Mouse (Mus musculus) thymus, postnatal 14 days (tissue): ENCODE measurements around the gene F2.

Source experiments
- DNase-seq: peaks from one replicate; pipeline ENCODE4 v3.0.0; 2021

The F2 gene

DNA sequence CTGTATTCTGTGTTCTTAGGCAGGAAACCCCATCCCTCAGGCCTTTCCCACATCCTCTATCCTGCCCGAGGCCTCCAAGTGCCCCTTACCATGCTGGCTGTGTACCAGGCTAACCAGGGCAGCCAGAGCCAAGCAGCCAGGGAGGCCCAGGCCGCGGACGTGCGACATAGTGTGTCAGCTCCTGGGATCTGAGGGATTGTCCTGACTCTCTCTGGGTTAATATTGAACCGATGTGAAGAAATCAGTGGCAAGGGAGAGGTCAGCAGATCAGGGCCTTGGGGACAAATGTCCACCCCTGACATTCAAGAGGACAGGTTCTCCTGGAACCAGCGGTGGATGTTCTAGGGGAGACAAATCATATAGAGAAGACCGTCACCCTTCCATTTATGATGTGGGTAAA is at the start of gene F2:
Gene F2 (minus strand): TSS at position 186 of the 400 bp plus-strand sequence.
- no peak for DNase-seq

DNA sequence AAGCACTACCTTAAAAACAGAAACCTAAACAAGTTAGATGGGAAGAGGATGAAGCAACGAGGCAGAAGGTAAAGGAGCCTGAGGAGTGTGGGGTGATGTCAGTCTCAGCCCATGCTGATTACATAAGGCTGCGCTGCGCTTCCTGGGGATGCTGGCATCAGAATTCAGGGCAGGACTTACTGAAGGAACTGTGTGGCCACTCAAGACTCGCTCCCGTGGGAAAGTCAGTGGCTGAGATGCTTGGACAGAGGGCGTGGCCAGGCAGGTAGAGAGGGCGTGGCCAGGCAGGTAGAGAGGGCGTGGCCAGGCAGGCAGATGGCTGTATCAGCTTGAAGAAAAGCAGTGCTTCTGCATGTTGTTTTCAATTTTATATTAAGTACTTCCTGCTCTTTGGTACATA is 47.7 kb upstream of the F2 start:
- DNase-seq = no peak

DNA sequence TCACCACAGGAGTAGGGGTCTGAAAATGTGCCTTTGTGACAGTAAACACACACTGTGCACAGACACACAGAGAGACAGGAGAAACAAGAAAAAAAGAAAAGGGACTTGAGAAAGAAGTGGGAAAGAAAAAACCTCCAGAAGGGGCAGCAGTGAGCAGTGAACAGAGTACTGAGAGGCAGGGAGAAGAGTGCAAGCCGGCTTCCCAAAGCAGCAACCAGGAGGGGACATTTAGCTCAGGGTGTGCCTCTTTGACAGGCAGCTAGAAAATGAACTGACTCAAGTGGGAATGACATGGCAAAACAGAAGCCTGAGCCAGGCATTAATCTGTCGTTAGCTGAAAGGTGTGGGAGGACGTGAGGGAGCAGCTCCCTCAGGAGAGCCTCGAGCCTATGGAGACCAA is 46.6 kb upstream of the F2 start:
- peak; percentile 44 for DNase-seq

DNA sequence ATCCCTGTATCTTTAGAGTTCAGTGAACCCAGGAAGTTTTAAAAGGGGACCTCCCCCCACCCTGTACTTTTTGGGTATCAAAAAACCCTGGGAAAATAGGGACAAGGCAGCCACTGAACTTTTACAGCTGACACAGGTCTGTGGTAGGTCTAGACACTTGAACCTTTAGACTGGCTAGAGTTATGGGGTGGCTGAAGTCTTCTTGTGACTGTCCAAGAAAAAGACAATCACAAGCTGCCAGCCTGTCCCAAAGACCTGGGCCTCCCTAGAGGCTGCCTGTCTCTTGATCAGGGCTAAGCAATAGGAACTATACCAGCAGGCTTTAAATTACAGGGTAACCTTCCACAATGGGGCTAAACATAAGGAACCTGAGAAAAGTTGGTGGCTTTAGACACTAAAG is 40.7 kb upstream of the F2 start:
- DNase-seq = no peak

DNA sequence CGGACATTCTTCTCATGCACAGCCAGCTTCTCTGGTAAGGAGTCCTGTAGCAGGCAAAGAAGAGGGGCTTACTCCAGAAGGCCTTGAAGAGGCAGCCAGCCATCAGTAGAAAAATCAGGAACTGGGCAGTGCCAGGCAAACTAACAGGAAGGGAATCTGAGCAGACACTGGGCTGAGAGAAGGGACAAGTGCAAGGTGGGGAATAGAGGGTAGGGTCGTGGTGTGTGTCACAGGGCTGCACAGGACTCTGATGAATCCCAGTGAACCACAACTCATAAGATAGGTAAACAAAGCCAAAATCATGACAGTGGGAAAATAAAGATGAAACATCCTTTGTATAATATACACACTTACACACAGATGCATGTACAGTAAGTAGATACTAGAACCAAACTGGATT is 40.2 kb upstream of the F2 start:
- DNase-seq = no peak

DNA sequence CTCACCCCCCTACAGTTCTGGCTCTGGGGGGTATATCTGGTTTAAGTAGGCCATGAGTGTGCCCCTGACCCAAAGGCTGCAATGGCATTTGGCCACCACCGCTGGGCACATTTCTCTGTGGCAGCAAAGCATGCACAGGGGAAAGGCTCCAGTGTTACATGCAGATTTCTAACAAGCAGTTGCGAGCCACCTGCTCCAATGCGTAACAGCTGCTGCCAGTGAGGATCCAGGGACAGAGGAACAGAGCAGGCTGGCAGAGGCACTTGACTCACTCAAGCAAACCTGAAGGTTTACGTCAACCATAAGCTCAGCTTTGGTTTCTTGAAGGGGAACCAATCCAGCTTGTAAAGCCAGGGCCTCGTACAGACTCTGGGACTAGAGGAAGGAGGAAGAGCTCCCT is 38.7 kb upstream of the F2 start:
- no peak for DNase-seq

DNA sequence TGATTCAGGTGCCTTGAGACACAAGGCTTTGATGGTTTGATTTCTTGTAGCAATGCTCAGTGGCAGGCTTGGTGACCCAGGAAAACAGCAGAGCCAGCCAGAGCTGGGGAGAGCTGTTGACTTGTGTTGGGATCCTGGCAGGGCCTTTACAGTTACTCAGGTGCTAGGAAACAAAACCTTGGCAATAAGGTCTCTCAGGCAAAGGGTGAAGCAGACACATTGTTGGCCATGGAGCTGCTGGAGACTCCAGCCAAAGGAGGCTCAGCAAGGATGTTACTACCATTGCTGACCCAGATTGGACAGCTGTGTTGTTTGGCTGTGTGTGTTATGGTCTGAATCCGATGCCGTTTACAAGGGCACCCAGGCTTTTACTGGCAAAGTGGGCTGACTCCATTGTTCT is 37.4 kb upstream of the F2 start:
- no peak for DNase-seq

DNA sequence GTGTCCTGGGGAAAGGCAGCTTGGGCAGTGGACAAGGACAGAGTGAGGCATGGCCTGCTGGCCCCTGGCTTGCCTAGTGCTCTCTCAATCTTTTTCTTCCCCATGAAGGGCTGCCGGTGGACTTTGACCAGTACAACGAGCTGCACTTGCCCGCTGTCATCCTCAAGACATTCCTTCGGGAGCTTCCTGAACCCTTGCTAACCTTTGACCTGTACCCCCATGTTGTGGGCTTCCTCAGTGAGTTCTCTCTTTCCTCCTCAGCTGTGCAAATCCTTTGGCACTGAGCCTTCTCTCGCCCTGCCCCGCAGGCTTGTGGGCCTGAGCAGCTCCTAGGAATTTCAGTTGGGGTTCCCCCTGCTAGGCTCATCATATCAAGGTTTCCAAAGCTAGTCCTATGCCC is 33.8 kb upstream of the F2 start:
- DNase-seq = no peak

DNA sequence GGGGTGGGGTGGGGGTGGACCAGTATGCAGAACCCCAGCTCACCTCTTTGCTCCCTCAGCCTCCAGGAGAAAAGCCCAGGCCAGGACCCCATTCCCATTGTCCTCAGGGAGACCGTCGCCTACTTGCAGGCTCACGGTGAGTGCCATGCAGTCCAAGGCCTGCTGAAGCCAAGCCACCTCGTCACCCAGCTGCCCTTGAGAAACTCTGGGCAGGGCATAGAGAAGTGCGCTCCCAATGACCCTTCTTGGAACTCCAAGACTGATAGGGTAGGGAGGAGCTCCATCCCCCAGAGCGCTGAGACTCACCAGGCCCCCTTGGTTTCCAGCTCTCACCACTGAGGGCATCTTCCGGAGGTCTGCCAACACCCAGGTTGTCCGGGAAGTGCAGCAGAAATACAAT is 33.1 kb upstream of the F2 start:
- DNase-seq = no peak

DNA sequence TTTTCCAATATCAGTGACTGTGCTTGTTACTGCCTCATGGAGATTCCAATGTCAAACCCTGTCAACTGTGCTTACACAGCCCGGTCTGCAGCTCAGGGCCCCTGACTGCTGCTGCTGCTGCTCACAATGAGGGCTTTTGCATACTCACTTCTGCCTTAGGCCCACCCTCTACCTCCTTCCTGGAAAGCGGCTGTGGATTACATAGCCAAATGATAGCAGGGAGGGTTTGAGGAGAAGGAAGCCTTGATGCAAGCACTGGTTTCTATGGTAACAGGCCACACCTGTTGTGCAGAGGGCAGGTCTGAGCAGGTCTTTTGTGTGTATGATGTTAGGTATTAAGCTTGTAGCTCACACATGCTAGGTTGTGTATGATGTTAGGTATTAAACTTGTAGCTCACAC is 31.5 kb upstream of the F2 start:
- DNase-seq = no peak

DNA sequence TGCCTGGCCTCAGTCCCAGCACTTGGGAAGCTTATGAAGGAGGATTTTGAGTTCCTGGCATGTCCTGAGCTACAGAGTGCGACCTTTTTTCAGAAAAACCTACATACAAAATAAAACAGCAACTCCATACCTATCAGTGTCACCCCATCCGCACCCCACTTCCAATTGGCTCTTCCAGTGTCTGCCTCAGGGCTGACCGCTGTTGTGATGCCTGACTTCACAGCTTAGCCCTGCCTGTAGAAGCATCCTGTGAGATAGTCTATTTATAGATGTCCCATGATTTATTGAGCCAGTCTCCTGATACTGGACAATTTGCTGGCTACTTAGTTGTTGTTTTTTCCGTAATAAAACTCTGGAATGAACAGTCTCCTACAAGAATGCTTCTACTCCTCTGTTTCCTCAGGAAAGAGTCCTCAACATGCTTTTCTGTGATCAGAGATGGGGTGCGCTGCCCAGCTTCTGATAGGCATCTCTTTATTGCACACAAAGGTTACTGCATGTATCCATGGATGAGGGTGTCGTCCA is 30.2 kb upstream of the F2 start:
- no peak for DNase-seq

DNA sequence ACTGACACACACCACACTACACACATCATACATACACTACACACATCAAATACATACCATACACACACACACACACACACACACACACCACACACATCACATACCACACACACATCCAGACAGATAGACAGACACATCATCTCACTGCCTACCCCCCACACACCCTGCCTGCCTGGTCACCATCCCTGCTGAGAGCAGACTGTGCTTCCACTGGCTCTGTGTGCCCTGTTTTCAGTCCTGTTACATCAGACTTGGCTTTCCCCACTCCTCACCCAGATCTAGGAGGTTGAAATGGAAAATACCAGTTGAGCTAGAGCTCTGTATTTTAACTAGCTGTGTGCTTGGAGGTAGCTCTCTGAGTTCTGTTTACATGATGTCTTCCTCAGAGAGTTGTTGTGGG is 28.6 kb upstream of the F2 start:
- DNase-seq = no peak

DNA sequence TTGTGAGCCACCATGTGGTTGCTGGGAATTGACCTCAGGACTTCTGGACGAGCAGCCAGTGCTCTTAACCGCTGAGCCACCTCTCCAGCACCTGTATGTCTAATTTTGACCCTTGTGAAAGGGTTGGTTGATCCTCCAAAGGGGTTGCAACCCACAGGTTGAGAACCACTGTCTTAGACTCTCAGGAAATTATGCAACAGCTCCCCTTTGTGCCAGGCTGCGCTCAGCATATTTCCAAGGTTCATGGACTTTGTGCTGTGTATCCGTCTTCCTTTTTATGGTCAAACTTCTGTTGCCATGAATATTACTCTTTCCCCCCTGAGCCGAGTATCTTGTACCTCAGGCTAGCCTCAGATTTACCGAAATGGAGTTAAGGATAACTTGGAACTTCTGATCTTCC is 24.8 kb upstream of the F2 start:
- DNase-seq = no peak

DNA sequence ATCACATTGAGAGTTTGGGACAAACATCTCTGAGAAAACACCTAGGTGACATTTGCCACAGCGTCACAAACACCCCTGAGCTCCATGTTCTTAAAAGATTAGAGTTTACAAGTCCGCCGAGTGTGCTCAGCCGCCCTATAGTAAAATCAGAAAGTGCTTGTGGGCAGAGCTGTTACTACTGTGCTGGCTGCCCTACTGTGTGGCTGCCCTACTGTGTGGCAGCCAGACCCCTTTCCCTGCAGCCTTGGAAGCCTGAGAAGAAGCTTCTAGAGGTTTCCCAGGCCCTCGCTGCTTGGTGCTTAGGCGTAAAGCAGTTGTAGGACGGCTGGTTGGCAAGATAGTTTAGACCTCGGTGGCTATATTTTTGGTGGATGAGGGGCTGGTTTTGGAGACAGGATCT is 23.4 kb upstream of the F2 start:
- no peak for DNase-seq

DNA sequence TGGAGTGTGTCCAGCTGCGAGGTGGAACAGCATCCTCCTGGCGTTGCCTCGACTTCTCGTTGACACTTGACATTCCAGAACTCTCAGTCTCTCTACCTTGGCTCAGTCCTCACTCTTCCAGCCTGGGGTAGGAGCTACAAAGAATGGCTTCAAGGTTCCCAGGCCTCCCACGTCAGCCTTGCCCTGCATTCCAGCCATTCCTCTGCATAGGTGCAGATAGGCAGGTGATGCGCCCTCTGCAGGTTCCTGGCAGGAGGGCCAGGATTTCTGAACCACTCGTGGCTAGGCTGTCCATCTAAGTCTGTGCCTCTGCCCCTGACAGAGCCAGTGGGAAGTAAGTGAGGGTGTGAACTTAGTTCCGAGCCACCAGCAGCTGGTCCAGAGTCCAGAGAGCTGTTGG is 20.6 kb upstream of the F2 start:
- DNase-seq = no peak

DNA sequence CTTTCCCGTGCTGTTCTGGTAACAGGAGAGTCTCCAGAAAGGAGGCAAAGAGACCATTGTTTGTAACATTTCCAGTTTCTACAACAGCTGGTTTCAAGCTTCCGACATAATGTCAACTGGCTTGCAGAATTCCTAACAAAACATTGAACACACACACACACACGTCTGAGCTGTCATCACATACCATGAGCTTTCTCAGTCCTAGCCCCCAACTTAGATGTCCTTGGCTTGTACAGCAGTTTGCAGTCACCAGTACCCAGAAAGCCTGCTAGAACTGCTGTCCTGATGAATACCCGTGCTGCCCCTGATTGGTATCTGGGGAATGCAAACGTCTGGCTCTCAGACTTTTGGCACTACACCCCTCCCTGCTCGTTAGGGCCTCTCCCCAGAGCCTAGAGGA is 19.6 kb upstream of the F2 start:
- no peak for DNase-seq

DNA sequence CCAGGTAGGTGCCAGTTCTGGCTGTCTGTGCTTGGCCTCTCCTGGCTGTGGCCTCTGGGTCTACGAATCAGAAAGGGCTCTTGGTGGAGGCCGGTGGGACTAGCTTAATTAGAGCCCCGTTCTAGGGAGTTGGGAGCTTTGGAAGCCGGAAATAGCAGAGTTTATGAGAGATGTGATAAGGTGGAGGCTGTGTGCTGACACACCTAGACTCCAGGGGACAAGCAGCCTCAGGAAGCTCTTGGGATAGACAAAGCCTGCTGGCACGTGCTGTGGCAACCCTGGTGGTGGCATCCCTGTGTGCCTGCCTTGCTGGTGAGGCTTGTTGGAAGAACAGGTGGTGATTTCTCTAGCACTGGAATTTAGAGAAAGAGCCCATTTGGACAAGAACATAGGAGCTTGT is 19.2 kb upstream of the F2 start:
- DNase-seq = no peak

DNA sequence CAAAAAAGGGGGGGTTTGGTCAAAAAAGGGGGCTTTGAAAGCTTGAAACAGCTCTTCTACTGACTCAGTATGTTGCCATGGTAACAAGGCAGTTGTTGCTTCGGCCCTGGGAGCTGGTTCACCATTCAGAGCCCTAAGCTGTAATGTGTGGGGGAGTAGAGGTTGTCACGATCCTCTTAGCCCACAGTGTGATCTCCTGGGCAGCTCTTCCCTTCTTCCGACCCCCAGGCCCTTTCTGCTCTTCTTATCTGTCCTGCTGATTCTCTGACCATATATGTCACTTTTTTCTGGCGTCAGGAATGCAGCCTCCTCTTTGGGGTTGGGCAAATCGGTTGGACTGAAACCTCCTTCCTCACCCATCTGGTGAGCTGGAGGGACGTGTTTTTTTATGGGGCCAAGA is 16.6 kb upstream of the F2 start:
- no peak for DNase-seq

DNA sequence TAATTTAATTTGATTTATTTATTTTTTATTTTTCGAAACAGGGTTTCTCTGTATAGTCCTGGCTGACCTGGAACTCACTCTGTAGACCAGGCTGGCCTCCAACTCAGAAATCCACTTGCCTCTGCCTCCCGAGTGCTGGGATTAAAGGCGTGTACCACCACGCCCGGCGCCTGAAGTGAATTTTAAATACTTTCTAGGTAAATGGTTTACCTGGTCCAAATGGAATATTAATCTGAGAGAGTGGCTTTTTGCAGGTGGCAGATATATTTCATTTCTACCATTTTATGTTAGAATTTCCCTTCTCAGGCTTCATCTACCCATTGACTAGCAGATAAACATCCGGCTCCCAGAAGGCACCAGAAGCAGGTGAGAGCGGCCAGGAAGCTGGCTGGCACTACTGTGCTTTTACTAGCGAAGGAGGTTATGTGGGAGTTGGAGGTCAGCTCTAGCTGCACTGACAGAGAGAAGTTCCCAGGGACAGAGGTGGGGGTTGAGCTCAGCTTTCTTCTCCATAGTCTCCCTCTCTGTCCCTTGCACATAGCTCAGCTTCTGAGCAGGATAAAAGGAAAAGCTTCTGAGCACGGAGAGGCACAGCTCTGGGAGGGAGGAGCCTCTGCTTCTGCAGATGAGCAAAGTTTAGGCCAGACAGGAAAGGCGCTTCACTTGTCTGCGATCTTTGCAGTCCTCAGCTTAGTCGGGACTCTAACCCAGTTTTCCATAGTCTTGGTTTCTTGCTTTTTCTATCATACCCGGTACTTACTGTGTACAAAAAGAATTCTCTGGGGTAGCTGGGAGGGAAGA is 15.4 kb upstream of the F2 start:
- no peak for DNase-seq

DNA sequence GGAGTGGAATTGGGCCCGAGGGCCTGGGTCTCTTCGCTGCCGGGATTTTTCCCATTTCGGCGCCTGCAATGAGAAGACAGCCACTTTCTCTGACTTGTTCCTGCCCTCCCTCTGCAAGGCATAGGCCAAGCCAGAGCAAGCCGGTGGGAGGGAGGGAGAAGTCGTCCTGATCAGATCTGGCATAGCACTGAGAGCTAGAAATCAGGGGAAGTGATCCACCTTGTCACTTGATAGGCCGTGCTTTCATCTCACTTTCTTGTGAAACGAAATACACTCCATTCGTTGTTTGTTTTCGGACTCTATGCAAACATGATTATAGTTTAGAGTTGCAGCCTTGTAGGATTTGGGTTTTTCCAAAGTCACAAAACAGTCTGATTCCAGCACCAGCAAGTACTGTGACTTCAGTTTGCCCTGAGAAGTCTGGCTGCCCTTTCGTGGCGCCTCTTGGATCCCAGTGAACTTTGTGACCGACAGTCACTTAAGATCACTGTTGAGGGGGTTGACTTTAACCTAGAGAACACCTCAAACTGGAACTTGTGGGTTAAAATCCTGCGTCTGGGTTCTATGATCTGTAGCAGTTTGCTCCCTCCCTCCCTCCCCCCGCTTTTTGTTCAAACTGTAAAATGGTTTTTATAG is 14.3 kb upstream of the F2 start:
- DNase-seq = no peak

DNA sequence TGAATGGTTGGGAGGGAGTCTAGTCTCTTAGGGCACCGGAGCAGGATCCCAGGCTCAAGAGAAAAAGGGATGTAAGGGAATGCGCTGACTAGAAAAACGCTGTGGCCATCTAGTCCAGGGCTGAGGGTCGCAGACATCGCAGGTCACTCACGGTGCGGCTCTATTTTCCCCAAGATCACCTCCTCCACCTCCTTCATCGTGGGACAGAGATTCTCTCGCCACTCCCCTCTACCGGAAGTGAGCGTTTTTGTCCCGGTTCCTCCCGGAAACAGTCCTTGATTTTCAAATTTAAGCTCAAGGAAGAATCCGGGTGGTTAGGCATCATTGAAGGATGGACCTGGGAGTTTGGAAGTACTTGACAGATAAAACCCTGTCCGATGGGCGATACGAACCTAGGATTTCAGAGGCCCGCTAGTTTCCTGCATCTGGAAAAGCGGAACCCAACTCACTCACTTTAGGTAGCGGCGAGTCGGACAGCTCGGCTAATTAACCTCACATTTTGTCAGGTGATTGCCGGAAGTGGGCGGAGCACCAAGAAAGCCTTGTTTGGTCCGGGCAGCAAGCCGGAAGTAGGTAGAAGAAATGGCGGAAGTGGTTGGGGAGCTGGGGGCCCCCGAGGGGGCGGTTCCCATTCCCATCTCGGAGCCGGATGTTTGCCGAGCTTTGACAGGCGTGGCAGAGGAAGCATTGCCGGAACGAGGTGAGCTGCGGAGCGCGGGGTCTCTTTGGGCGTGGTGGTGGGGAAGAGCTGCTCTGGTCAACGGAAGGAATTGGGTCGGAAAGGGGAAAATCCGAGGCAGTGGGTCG is 13.5 kb upstream of the F2 start, which contains the start of the genes Zfp408 and Arhgap1:
Gene Zfp408 (minus strand): TSS at position 239 of the 807 bp plus-strand sequence.
Gene Arhgap1 (plus strand): TSS at position 308 of the 807 bp plus-strand sequence.
- peak; percentile 97 for DNase-seq

DNA sequence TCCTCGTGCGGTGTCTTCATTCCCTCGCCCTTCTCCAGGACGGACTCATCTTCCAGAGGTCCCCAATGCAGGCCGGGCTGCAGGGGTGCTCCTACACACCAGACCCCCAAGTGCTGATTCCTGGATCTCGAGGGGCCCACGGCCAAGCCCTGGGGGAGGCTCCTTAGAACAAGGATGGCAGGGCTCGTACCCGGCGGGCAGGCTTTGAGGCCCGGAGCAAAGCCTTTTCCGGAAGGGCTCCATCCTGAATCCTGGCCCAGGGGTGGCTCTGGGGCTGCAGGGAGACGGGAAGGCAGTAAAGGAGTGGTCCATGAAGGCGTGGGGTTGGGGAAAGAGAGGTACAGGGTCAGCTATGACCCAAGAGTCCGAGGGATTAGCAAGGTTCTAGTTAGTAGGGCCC is 12.9 kb upstream of the F2 start:
- peak; percentile 47 for DNase-seq

DNA sequence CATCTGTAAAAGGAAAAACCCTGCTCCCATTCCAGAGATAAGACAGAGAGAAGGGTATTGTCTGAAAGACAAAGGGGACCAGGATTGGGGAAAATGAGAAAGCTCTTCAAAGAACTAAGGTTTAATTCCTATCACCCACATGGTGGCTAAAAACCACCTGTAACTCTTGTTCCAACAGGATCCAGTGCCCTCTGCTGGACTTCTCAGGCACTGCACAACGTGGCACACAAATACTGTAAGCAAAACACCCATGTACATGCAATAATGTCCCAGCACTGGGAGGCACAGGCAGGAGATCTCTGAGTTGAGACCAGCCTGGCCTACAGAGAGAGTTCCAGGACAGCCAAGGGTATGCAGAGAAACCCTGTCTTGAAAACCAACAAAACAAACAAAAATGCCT is 10.5 kb upstream of the F2 start:
- peak; percentile 75 for DNase-seq

DNA sequence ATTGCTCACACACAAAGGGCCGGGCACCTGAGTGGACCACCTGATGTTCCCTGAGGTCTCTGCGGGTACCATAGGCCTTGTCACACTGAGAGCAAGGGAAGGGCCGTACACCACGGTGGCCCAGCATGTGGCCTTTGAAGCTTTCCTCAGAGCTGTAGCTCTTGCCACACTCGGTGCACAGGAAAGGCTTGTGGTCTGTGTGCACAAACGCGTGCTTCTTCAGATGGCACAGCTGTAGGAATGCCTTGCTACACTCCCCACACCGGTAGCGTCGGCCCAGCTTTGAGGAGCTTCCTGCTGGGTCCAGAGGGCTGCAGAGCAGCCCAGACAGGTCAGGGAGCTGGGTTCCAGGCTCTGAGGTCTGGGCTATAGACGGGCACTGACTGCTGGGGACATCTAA is 9.6 kb upstream of the F2 start:
- DNase-seq = peak; percentile 83
